Mouse (Mus musculus) lung, embryonic 14.5 days (tissue): ENCODE measurements at regions not wholly inside any gene's neighbourhood (a gene's known extent, or its start where the extent isn't known, plus 50 kb on each side); places are given as distances from the start of the nearest gene placed in this dataset.
A peak's percentile ranks its signal among the peaks of the same experiment; 100 is the strongest.

ENCODE experiments used
- ATAC-seq: fragments of 200-750 bp; cut with Nextera tagmentation; 2 replicates; pipeline ENCODE4 v1.8.0; 2017; ENCODE audit warnings: mild to moderate bottlenecking, moderate TSS enrichment, moderate library complexity; ENCODE audit not compliant: insufficient read depth
- DNase-seq: peaks from one replicate; pipeline ENCODE4 v3.0.0-alpha.2; 2015
- H3K27ac ChIP-seq: fragments of 300-500 bp; sonication (generic); 2 replicates; pipeline ENCODE4 v1.5.1; 2014; ENCODE audit warnings: low read depth, mild to moderate bottlenecking, moderate library complexity
- H3K27me3 ChIP-seq: fragments of 300-500 bp; sonication (generic); 2 replicates; pipeline ENCODE4 v1.6.1; 2014; ENCODE audit warnings: low read length, control low read depth; ENCODE audit not compliant: insufficient read depth
- H3K36me3 ChIP-seq: fragments of 300-500 bp; sonication (generic); 2 replicates; pipeline ENCODE4 v1.6.1; 2014; ENCODE audit warnings: control low read depth; ENCODE audit not compliant: insufficient read depth
- H3K4me1 ChIP-seq: fragments of 300-500 bp; sonication (generic); 2 replicates; pipeline ENCODE4 v1.6.1; 2014; ENCODE audit warnings: antibody characterized with exemption, control low read depth; ENCODE audit not compliant: insufficient read depth
- H3K4me2 ChIP-seq: fragments of 300-500 bp; sonication (generic); 2 replicates; pipeline ENCODE4 v1.6.1; 2014; ENCODE audit warnings: mild to moderate bottlenecking
- H3K4me3 ChIP-seq: fragments of 300-500 bp; sonication (generic); 2 replicates; pipeline ENCODE4 v1.5.1; 2014; ENCODE audit warnings: low read depth, low read length
- H3K9ac ChIP-seq: fragments of 300-500 bp; sonication (generic); 2 replicates; pipeline ENCODE4 v1.6.1; 2014
- H3K9me3 ChIP-seq: fragments of 300-500 bp; sonication (generic); 2 replicates; pipeline ENCODE4 v1.6.1; 2016; ENCODE audit warnings: low read depth, low read length, control low read depth
- CTCF ChIP-seq: IDR thresholded peaks from 2 replicates; pipeline ENCODE4 v1.5.1; 2016; ENCODE audit warnings: antibody characterized with exemption, low read depth
- WGBS: fragments of 180-500 bp; shearing (Covaris S2); extraction: QIAGEN DNeasy Blood & Tissue Kit; methylation state at CpG from one replicate; pipeline ENCODE4 v1.1.7; 2014; 5-methylcytosine and 5-hydroxymethylcytosine counted together

- no peak for TF ChIP-seq CTCF
- no peak overlapping the region for H3K4me2 ChIP-seq
- ATAC-seq (no peak), DNase-seq (no peak)
- H3K9ac ChIP-seq, result no peak overlapping the region
- H3K4me1 ChIP-seq, result no peaks in the 10 kb centered on the region
- no peaks in the 10 kb centered on the region for H3K36me3 ChIP-seq
- no peak overlapping the region for H3K27ac ChIP-seq
- WGBS, result 74% methylated on average over 4 of the region's 4 CpGs
- no peaks in the 10 kb centered on the region for H3K9me3 ChIP-seq
- H3K27me3 ChIP-seq, result no peaks in the 10 kb centered on the region
- no peak overlapping the region for H3K4me3 ChIP-seq
These were observed 602.1 kb downstream of the Ebf1 start for GRCm38 (mm10) chr11:45219239-45219638.

DNA sequence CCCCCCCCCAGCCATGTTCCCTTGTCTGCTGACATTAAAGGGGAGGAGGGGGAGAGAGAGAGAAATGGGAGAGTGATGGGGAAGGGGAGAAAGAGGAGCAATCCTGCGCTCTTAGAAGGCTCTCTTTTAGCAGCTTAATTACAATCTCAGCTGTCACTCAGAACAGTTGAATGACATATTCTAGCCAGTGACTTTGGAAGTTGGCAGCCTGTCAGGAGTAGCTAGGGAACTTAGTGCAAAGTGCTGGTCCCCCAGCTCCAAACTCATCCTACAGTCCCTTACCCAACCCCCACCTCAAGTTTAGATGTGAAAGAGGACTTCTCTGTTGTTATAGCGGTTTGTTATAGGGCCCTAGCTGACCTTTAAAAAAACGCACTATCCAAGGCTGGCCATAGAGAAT is 604.9 kb downstream of the Ebf1 start:
- DNase-seq (no peak), ATAC-seq (no peak)
- H3K4me3 ChIP-seq, result no peak overlapping the region
- H3K9ac ChIP-seq, result no peak overlapping the region
- H3K4me2 ChIP-seq, result no peak overlapping the region
- H3K4me1 ChIP-seq, result no peaks in the 10 kb centered on the region
- H3K9me3 ChIP-seq, result no peaks in the 10 kb centered on the region
- H3K27me3 ChIP-seq, result no peaks in the 10 kb centered on the region
- TF ChIP-seq CTCF, result no peak
- 58% methylated on average over 3 of the region's 3 CpGs for WGBS
- no peaks in the 10 kb centered on the region for H3K36me3 ChIP-seq
- no peak overlapping the region for H3K27ac ChIP-seq

DNA sequence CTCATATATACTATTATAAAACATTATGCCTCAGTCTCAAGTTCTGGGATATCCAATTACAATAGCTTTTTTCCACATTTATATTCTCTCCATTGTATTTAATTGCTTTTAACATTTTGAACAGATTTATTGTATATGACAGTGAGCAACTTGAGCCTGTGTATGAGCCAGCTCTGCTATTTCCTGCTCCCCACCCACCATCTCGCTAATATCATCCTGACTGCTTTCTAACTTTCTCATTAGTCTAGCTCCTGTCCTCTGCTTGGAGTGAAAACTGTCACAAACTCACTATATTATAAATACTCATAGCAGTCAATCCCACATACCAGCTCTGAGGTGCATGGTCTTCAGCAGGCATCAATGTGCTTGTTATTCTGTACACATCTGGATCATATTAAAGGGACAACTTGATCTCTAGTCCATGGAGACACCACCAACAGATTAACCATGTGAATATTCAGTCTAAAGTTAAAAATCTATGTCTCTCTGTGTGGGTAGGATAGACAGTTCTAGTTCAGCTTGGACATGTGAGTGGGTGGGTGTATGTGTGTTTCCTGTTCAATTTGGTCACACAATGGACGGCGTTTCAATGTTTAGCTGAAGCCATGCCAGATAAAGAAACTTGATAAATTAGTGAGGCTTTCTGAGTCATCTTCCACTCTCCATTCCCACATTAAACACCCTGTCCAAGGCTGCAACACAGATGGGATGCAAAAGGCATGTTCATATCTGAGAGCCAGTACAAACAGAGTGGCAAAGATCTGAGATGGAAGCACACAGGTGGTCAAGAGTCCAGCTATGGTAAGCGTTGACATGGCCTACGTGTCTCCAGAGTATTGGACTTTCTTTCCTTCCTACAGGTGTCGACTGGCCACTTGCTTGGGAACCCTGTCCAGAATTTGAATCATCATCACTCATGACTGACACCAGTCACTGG is 616.1 kb upstream of the Clint1 start:
- H3K9me3 ChIP-seq, result no peaks in the 10 kb centered on the region
- ATAC-seq (no peak), DNase-seq (peak; percentile 35)
- no peaks in the 10 kb centered on the region for H3K36me3 ChIP-seq
- H3K27ac ChIP-seq, result no peak overlapping the region
- H3K4me1 ChIP-seq, result no peaks in the 10 kb centered on the region
- H3K9ac ChIP-seq, result no peak overlapping the region
- H3K4me2 ChIP-seq, result no peak overlapping the region
- no peak overlapping the region for H3K4me3 ChIP-seq
- no peaks in the 10 kb centered on the region for H3K27me3 ChIP-seq
- TF ChIP-seq CTCF, result no peak
- WGBS, result 55% methylated on average over 6 of the region's 6 CpGs

- Histone ChIP-seq H3K27me3 (no peaks in the 10 kb centered on the region), H3K4me3 (no peak overlapping the region), H3K9me3 (no peaks in the 10 kb centered on the region), H3K36me3 (no peaks in the 10 kb centered on the region), H3K4me1 (no peaks in the 10 kb centered on the region), H3K27ac (no peak overlapping the region), H3K9ac (no peak overlapping the region), H3K4me2 (no peak overlapping the region)
- WGBS, result 53% methylated on average over 4 of the region's 4 CpGs
- TF ChIP-seq CTCF, result no peak
- no peak for ATAC-seq
- DNase-seq, result no peak
These were observed 614.8 kb upstream of the Clint1 start for GRCm38 (mm10) chr11:45237056-45237455.

GRCm38 (mm10) chr11:45239044-45239443 is 612.8 kb upstream of the Clint1 start:
- no peaks in the 10 kb centered on the region for H3K27me3 ChIP-seq
- no peaks in the 10 kb centered on the region for H3K9me3 ChIP-seq
- H3K4me1 ChIP-seq, result no peaks in the 10 kb centered on the region
- H3K9ac ChIP-seq, result no peak overlapping the region
- no peak for TF ChIP-seq CTCF
- DNase-seq (peak; percentile 74), ATAC-seq (peak; percentile 71)
- 36% methylated on average over 5 of the region's 5 CpGs for WGBS
- H3K27ac ChIP-seq, result no peak overlapping the region
- H3K36me3 ChIP-seq, result no peaks in the 10 kb centered on the region
- H3K4me2 ChIP-seq, result no peak overlapping the region
- H3K4me3 ChIP-seq, result no peak overlapping the region

DNA sequence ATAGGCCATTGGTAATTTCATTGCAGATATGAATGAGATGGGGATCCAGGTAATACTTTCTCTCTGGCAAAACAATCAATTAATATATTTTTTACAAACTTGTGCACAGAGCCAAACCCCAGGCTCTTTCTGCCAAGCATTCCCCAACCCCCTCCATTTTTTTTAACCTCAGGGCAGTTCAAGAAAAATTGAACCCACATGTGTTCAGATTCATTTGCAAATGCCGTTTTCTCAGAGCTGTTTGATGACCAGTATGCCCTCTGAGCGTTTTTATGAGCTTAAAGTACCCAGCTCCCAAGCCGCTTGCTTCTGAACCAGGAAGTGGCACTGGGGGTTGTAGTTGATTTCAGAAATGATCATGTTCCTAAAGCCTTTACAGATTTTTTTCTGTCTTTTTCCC is 611.4 kb upstream of the Clint1 start:
- Histone ChIP-seq H3K27ac (no peak overlapping the region), H3K4me2 (no peak overlapping the region), H3K9ac (no peak overlapping the region), H3K27me3 (no peaks in the 10 kb centered on the region), H3K9me3 (no peaks in the 10 kb centered on the region), H3K4me1 (no peaks in the 10 kb centered on the region), H3K4me3 (no peak overlapping the region), H3K36me3 (no peaks in the 10 kb centered on the region)
- DNase-seq (no peak), ATAC-seq (no peak)
- no peak for TF ChIP-seq CTCF
- WGBS, result 47% methylated on average over 3 of the region's 3 CpGs

DNA sequence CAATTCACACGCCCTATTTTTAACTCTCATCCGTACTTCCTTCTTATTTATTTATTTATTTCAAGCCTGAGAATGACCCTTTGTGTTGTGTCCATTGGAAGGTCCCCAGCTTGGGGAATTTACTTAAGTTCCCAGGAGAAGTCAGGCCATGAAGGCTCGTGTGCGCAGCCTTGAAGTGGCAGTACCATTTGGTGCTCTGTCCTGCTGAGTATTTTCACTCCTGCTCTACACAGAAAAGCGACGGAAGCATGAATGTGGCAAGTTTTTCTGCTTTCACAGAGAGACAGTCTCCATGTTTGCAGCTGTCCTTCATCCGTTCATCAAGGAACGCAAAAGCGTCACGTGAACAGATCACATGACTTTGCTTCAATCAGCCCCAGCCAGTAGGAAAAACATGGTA is 610.2 kb upstream of the Clint1 start:
- Histone ChIP-seq H3K4me1 (no peaks in the 10 kb centered on the region), H3K36me3 (no peaks in the 10 kb centered on the region), H3K4me2 (no peak overlapping the region), H3K9me3 (no peaks in the 10 kb centered on the region), H3K27ac (no peak overlapping the region), H3K4me3 (no peak overlapping the region), H3K27me3 (no peaks in the 10 kb centered on the region), H3K9ac (no peak overlapping the region)
- DNase-seq (no peak), ATAC-seq (no peak)
- no peak for TF ChIP-seq CTCF
- 75% methylated on average over 10 of the region's 10 CpGs for WGBS
